Mouse (Mus musculus) kidney, embryonic 14.5 days (tissue): ENCODE measurements around the gene Gm11037. TPM values are rescaled to one million over a fixed set of nuclear protein-coding genes. Genes with fewer than 3 reads are reported as not detected.

Experiments
- ATAC-seq: fragments of 200-750 bp; cut with Nextera tagmentation; 2 replicates; pipeline ENCODE4 v1.8.0; 2017; ENCODE audit warnings: moderate number of reproducible peaks, mild to moderate bottlenecking, moderate TSS enrichment, moderate library complexity; ENCODE audit not compliant: low FRiP score, low TSS enrichment
- H3K27ac ChIP-seq: fragments of 300-500 bp; sonication (generic); 2 replicates; pipeline ENCODE4 v1.5.1; 2014; ENCODE audit warnings: low read depth, mild to moderate bottlenecking, low read length, moderate library complexity, mixed read lengths
- H3K27me3 ChIP-seq: fragments of 300-500 bp; sonication (generic); 2 replicates; pipeline ENCODE4 v1.6.1; 2014; ENCODE audit warnings: mild to moderate bottlenecking, low read length; ENCODE audit not compliant: control insufficient read depth, insufficient read depth
- H3K36me3 ChIP-seq: fragments of 300-500 bp; sonication (generic); 2 replicates; pipeline ENCODE4 v1.6.1; 2014; ENCODE audit warnings: low read length, mixed read lengths; ENCODE audit not compliant: control insufficient read depth, insufficient read depth
- H3K4me1 ChIP-seq: fragments of 300-500 bp; sonication (generic); 2 replicates; pipeline ENCODE4 v1.6.1; 2014; ENCODE audit warnings: low read length, mixed read lengths; ENCODE audit not compliant: control insufficient read depth, insufficient read depth
- H3K4me2 ChIP-seq: fragments of 300-500 bp; sonication (generic); replicated peaks from 2 replicates; pipeline ENCODE4 v1.6.1; 2014; ENCODE audit warnings: low read depth, mild to moderate bottlenecking, low read length
- H3K4me3 ChIP-seq: fragments of 300-500 bp; sonication (generic); 2 replicates; pipeline ENCODE4 v1.5.1; 2014; ENCODE audit warnings: mild to moderate bottlenecking, low read length
- H3K9ac ChIP-seq: fragments of 300-500 bp; sonication (generic); 2 replicates; pipeline ENCODE4 v1.6.1; 2014; ENCODE audit warnings: low read depth, mild to moderate bottlenecking, low read length, moderate library complexity
- H3K9me3 ChIP-seq: fragments of 300-500 bp; sonication (generic); 2 replicates; pipeline ENCODE4 v1.6.1; 2016; ENCODE audit warnings: low read length; ENCODE audit not compliant: control insufficient read depth
- WGBS: fragments of 180-500 bp; shearing (Covaris S2); extraction: QIAGEN DNeasy Blood & Tissue Kit; methylation state at CpG from one replicate; pipeline ENCODE4 v1.1.7; 2014; 5-methylcytosine and 5-hydroxymethylcytosine counted together
- polyA plus RNA-seq: library from polyadenylated mRNA; unstranded; fragments of >200 nt; fragmentation: Nextera tagmentation; extraction: Ambion mirVana; gene quantifications from 2 replicates; pipeline ENCODE4 v1.2.1, GENCODE M21; 2014

The Gm11037 gene
- polyA plus RNA-seq, 1 experiment from 2014 or later = not detected

DNA sequence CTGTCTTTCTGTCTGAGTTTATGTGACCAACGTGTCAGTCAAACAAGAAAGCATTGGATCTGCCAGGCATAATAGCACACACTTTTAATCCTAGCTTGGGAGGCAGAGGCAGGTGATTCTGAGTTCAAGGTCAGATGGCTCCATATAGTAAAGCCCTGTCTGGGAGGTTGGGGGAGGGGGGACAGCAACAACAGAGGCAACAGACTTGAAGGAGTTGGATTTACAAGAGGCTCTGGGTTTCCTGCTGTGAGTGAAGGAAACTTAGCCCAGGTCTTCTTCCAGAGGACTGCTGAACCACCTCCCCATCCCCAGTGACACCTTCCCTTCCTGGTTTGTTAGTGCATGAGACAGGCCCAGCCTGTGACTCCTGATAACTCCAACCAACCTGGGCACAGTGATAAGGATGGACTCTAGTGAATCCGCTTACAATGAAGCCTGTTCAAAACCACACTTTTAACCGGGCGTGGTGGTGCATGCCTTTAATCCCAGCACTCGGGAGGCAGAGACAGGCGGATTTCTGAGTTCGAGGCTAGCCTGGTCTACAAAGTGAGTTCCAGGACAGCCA, 19.0 kb downstream of the Gm11037 start:
- Histone ChIP-seq H3K4me2 (no peak overlapping the region), H3K9me3 (no peaks in the 10 kb centered on the region), H3K9ac (no peak overlapping the region), H3K4me3 (no peak overlapping the region), H3K27ac (no peak overlapping the region), H3K4me1 (no peaks in the 10 kb centered on the region), H3K27me3 (no peaks in the 10 kb centered on the region), H3K36me3 (peaks cover 51% of the 10 kb centered on the region)
- WGBS = 96% methylated on average over 7 of the region's 7 CpGs
- ATAC-seq = no peak

- H3K9ac ChIP-seq = no peak overlapping the region
- peaks cover 34% of the 10 kb centered on the region; the same call in 1 of the 2 replicates for H3K36me3 ChIP-seq
- H3K4me2 ChIP-seq = no peak overlapping the region
- peaks cover 10% of the 10 kb centered on the region for H3K4me1 ChIP-seq
- ATAC-seq = no peak
- H3K27me3 ChIP-seq = no peaks in the 10 kb centered on the region
- no peak overlapping the region for H3K27ac ChIP-seq
- no peaks in the 10 kb centered on the region for H3K9me3 ChIP-seq
- 86% methylated on average over 4 of the region's 4 CpGs for WGBS
- H3K4me3 ChIP-seq = no peak overlapping the region
These were observed 20.7 kb downstream of the Gm11037 start for GRCm38 (mm10) chr2:131154036-131154435.

DNA sequence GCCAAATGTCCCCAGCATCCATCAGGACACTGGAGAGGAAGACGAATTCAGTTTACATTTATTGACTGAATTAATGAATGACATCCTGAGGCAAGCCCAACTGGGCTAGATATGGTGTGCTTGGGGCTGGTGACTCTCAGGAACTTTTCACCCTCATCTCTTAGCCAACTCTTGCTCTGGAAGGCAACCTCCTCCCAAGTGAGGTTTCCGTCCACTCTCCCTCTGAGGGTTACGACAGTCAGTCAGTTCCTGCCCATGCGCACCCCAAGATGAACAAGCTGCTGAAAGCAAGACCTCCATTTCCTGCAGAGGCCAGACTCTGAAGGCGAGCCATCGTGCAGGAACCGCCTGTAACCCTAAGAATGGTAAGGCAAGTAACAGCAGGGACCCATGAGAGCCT, 23.7 kb downstream of the Gm11037 start:
- Histone ChIP-seq H3K27me3 (no peaks in the 10 kb centered on the region), H3K9me3 (no peaks in the 10 kb centered on the region), H3K9ac (no peak overlapping the region), H3K4me2 (no peak overlapping the region), H3K4me1 (peaks cover 12% of the 10 kb centered on the region), H3K27ac (no peak overlapping the region), H3K4me3 (no peak overlapping the region), H3K36me3 (peaks cover 12% of the 10 kb centered on the region; the same call in 1 of the 2 replicates)
- 84% methylated on average over 7 of the region's 7 CpGs for WGBS
- ATAC-seq = no peak

DNA sequence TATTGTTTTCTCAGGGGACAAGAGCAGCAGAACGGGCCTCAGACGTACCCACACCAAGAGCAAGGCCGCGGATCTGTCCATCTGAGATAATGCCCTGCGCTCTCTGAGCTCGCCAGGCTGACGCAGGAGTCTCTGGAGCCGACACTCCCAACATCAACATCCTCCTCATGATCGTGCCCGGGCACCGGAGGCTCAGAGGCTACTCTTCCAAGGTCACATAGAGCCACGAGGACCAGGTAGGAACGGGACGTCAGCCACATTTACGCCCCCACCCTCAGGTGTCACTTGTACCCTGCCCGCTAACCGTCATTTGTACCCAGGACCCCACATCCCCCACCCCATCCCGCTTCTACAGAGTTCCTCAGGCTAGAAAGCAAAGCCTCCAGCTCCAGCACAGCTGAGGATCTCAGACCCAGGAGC, 26.2 kb downstream of the Gm11037 start:
- Histone ChIP-seq H3K27me3 (no peaks in the 10 kb centered on the region), H3K4me2 (peak overlapping the region; percentile 92), H3K9me3 (no peaks in the 10 kb centered on the region), H3K4me1 (peaks cover 12% of the 10 kb centered on the region), H3K36me3 (no peaks in the 10 kb centered on the region), H3K27ac (peak overlapping the region; percentile 90), H3K4me3 (peak overlapping the region; percentile 82), H3K9ac (peak overlapping the region; percentile 83)
- peak; percentile 64 for ATAC-seq
- under 1% methylated on average over 18 of the region's 18 CpGs for WGBS

DNA sequence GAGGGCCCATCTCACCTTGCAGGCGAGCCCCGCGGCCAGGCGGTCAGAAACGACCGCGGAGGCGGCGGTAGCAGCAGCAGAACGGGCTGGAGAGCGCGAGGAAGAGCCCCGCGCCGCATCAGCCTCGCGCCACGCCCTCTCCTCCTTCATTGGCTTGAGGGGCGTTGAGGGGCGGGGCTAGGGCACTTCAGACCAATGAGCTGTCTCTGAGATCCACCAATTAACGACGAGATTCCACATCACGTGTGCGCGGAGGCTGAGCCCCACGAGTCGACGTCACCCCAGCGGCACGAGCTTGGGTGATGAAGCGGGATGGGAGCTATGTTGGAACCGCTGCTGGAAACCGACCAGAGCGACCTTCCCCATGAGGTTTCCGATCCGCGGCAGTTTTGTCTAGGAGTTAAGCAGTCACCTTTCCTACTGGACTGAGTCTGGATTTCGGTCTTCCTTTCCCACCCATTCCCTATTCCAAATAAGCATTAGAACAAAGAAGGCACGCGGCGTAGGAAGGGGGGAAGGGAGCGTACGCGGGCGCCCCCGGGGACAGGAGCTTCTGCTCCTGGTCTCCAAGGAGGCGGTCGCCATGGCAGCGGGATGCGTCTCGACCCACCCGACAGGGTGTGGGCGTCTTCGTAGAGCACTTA, 26.8 kb downstream of the Gm11037 start, which contains the start of gene 1700037H04Rik:
TSS of gene 1700037H04Rik (minus strand) at position 144 of the 644 bp plus-strand sequence.
- Histone ChIP-seq H3K4me1 (peaks cover 12% of the 10 kb centered on the region), H3K4me3 (peak within 1 kb of the TSS; percentile 82), H3K27ac (peak within 1 kb of the TSS; percentile 90), H3K4me2 (peak within 1 kb of the TSS; percentile 92), H3K27me3 (no peaks in the 10 kb centered on the region), H3K9me3 (no peaks in the 10 kb centered on the region), H3K36me3 (no peaks in the 10 kb centered on the region), H3K9ac (peak within 1 kb of the TSS; percentile 83)
- under 1% methylated on average over 54 of the region's 54 CpGs for WGBS
- ATAC-seq = peak; percentile 97

- no peaks in the 10 kb centered on the region for H3K9me3 ChIP-seq
- H3K27ac ChIP-seq = peak overlapping the region; percentile 90
- H3K36me3 ChIP-seq = no peaks in the 10 kb centered on the region
- WGBS = under 1% methylated on average over 17 of the region's 17 CpGs
- H3K4me3 ChIP-seq = peak overlapping the region; percentile 82
- peaks cover 12% of the 10 kb centered on the region for H3K4me1 ChIP-seq
- H3K27me3 ChIP-seq = no peaks in the 10 kb centered on the region
- H3K4me2 ChIP-seq = peak overlapping the region; percentile 92
- peak overlapping the region; percentile 74 for H3K9ac ChIP-seq
- ATAC-seq = no peak
These were observed 27.4 kb downstream of the Gm11037 start for GRCm38 (mm10) chr2:131160671-131161111.

- no peaks in the 10 kb centered on the region for H3K27me3 ChIP-seq
- H3K9me3 ChIP-seq = no peaks in the 10 kb centered on the region
- WGBS = 70% methylated on average over 7 of the region's 7 CpGs
- peaks cover 4% of the 10 kb centered on the region for H3K4me1 ChIP-seq
- no peak overlapping the region for H3K4me2 ChIP-seq
- H3K36me3 ChIP-seq = no peaks in the 10 kb centered on the region
- no peak for ATAC-seq
- no peak overlapping the region for H3K9ac ChIP-seq
- no peak overlapping the region for H3K27ac ChIP-seq
- no peak overlapping the region for H3K4me3 ChIP-seq
These were observed 30.6 kb downstream of the Gm11037 start for GRCm38 (mm10) chr2:131163924-131164323.

DNA sequence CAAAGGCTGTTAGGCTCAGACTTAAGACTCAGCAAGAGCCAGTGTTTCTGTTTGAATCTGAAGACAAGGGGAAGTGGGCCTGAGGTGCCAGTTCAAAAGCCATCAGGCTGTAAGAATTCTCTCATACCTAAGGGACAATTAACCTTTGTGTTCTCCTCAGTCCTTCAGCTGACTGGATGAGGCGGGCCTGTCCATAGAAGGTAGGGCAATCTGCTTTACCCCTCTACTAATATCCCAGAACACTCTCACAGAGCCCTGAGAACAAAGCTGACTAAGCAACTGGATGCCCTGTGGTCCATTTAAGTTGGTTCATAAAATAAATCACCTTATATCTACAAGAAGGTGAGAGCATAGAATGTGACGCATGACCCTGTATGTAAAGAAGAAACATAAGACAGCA, 32.9 kb downstream of the Gm11037 start:
- H3K27ac ChIP-seq = no peak overlapping the region
- H3K4me1 ChIP-seq = no peaks in the 10 kb centered on the region
- H3K4me3 ChIP-seq = no peak overlapping the region
- WGBS = 86% methylated on average over 2 of the region's 2 CpGs
- no peak overlapping the region for H3K4me2 ChIP-seq
- ATAC-seq = no peak
- peaks cover 11% of the 10 kb centered on the region for H3K27me3 ChIP-seq
- no peaks in the 10 kb centered on the region for H3K9me3 ChIP-seq
- H3K36me3 ChIP-seq = no peaks in the 10 kb centered on the region
- no peak overlapping the region for H3K9ac ChIP-seq

DNA sequence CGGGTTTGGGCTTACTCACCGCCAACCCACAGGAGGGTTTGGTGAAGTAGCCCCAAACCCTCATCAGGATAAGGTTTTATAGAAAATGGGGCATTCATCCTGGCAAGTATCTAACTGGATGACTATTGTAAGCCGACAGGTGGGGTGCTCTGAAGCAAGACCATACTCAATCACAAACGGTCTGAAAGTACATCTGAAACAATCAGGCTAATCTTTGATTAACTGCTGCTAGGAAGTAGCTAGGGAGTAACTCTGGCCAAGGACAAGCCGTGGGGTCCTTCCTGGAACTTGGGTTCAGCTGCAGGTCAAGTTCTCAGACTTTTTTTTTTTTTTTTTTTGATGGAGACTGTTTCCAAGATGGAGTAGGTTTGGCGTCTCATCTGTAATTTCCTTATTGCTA, 34.7 kb downstream of the Gm11037 start:
- Histone ChIP-seq H3K9me3 (no peaks in the 10 kb centered on the region), H3K4me3 (no peak overlapping the region), H3K27ac (no peak overlapping the region), H3K4me1 (peaks cover 4% of the 10 kb centered on the region; the same call in 1 of the 2 replicates), H3K4me2 (no peak overlapping the region), H3K36me3 (no peaks in the 10 kb centered on the region), H3K27me3 (peaks cover 27% of the 10 kb centered on the region), H3K9ac (no peak overlapping the region)
- 70% methylated on average over 6 of the region's 6 CpGs for WGBS
- ATAC-seq = no peak
